ENCODE assay signal across 14 mouse cellular contexts in the genomic region with DNA sequence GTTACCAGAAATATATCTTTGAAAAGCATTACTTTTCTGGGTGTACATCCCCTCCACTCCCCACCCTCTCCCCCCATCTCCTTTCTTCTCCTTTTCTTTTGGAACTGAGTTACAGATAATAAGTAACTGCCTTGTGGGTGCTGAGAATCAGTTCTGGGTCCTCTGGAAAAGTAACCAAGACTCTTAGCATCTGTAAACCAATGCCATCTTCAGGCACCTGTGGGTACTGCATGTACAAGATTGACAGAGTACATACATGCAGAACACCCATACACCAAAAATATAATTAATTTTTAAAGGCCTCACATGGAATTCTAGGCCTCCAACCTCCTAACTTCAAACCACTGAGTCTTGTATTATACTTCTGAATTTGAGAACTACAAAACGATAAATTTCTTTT.
"Had no signal": no experiment of that assay in that cellular context is flagged by ENCODE, and none has a peak within 500 bp of the region (broad histone marks: within the 10 kb centered on the region; RNA-seq: fewer than 3 reads in every experiment).

No protein-coding gene starts in this region.

- H3K36me3 ChIP-seq: kidney, embryonic 15.5 days; limb, embryonic 10.5 days; liver, embryonic 12.5 days; midbrain, embryonic 12.5 days; neural tube, embryonic 13.5 days had no signal

- DNase-seq: kidney, postnatal 14 days; lung, embryonic 14.5 days; lung, postnatal 10 days; lung, postnatal 4 days; right cerebral cortex, postnatal 25 days; thymus, adult 18-20 months; thymus, postnatal 14 days had no signal

- H3K9ac ChIP-seq: kidney, embryonic 15.5 days; liver, embryonic 12.5 days; lung, embryonic 14.5 days; midbrain, embryonic 12.5 days; neural tube, embryonic 13.5 days had no signal

- H3K4me2 ChIP-seq: kidney, embryonic 15.5 days; liver, embryonic 12.5 days; lung, embryonic 14.5 days; midbrain, embryonic 12.5 days; neural tube, embryonic 13.5 days had no signal

- H3K27ac ChIP-seq: kidney, embryonic 15.5 days; left cerebral cortex, adult 2 months; limb, embryonic 10.5 days; liver, embryonic 12.5 days; midbrain, embryonic 12.5 days; neural tube, embryonic 13.5 days had no signal

- H3K4me3 ChIP-seq: kidney, embryonic 15.5 days; left cerebral cortex, adult 2 months; limb, embryonic 10.5 days; liver, embryonic 12.5 days; midbrain, embryonic 12.5 days; neural tube, embryonic 13.5 days had no signal

- H3K27me3 ChIP-seq: kidney, embryonic 15.5 days; liver, embryonic 12.5 days; midbrain, embryonic 12.5 days; neural tube, embryonic 13.5 days had no signal

- ATAC-seq: liver, embryonic 12.5 days; midbrain, embryonic 16.5 days had no signal

- H3K4me1 ChIP-seq: kidney, embryonic 15.5 days; limb, embryonic 10.5 days; liver, embryonic 12.5 days; midbrain, embryonic 12.5 days; neural tube, embryonic 13.5 days had no signal

- H3K9me3 ChIP-seq: kidney, embryonic 15.5 days; limb, embryonic 10.5 days; liver, embryonic 12.5 days; midbrain, embryonic 12.5 days; neural tube, embryonic 13.5 days had no signal
